Comparison of ENCODE assay signal across 5 mouse cellular contexts in genomic region chr12:48853356-48853755, GRCm38 (mm10).
A peak's percentile ranks its signal among the peaks of the same experiment; 100 is the strongest.
DNase-seq lines count a peak whose midpoint lies in the region; TF ChIP-seq lines count a peak whose summit lies in the region.
"Not testable (repeated sequence)": the region's sequence is repeated elsewhere in the genome, so short reads cannot be mapped to it uniquely, and the experiment has no call there.

No protein-coding gene starts in this region.

- TF ChIP-seq RAD21 in MEL (IDR thresholded peaks at IDR 0.05; ENCODE audit: low read depth, low read length) = not testable (repeated sequence)

- not testable (repeated sequence) for TF ChIP-seq POLR2A in MEL (IDR thresholded peaks at IDR 0.05; ENCODE audit: control insufficient read depth in 1 of 2, insufficient read depth in 1 of 2, low read depth in 1 of 2, low read length in 2 of 2, poor library complexity in 1 of 2)

- peaks cover 0 to 15% of the 10 kb centered on the region in 2 experiments; a peak in 2 of 4 replicates for H3K36me3 ChIP-seq in MEL (ENCODE audit: control insufficient read depth in 1 of 2, insufficient read depth in 2 of 2, low read length in 2 of 2)

- not testable (repeated sequence) for H3K4me1 ChIP-seq in MEL (ENCODE audit: control insufficient read depth in 1 of 2, insufficient read depth in 2 of 2, low read length in 2 of 2)

- DNase-seq in ES-CJ7 (ENCODE audit: low read depth, low spot score) (peak; percentile 3), MEL (ENCODE audit: low read depth, low spot score) (peak; percentile 56), MEL-GATA-1-ER (ENCODE audit: extremely low read depth, low read depth) (peak; percentile 57), R1 (ENCODE audit: low read depth, low spot score) (peak; percentile 67), ZHBTc4 (ENCODE audit: low read depth, low spot score) (peak; percentile 73)

- H3K9ac ChIP-seq in MEL (ENCODE audit: control insufficient read depth, low read depth, low read length, poor library complexity, severe bottlenecking) = not testable (repeated sequence)

- peak overlapping the region; percentile 94 for H3K27ac ChIP-seq in MEL (ENCODE audit: control insufficient read depth, low read depth, low read length)

- 0 out of 4 replicates have a peak, but pooled peaks of 1 of the 2 experiments have one; percentile 26 for TF ChIP-seq EP300 in MEL (IDR thresholded peaks at IDR 0.05; ENCODE audit: low read depth in 1 of 2, low read length in 2 of 2)

- not testable (repeated sequence) for TF ChIP-seq CTCF in MEL (IDR thresholded peaks at IDR 0.05 in 2 of 3, conservative IDR thresholded peaks at IDR 0.05 in 1 of 3; ENCODE audit: control insufficient read depth in 1 of 3, insufficient read depth in 1 of 3, low read depth in 2 of 3, low read length in 3 of 3, poor library complexity in 1 of 3, severe bottlenecking in 1 of 3)

- not testable (repeated sequence) for H3K4me3 ChIP-seq in MEL (ENCODE audit: control insufficient read depth in 1 of 2, insufficient read depth in 1 of 2, low read depth in 2 of 2, low read length in 2 of 2)

- not testable (repeated sequence) for H3K9me3 ChIP-seq in MEL (replicated peaks; ENCODE audit: insufficient read depth, low read length)

- not testable (repeated sequence) for H3K79me2 ChIP-seq in MEL (ENCODE audit: control insufficient read depth, insufficient read depth, low read length, poor library complexity)

- H3K27me3 ChIP-seq in MEL (ENCODE audit: control insufficient read depth in 1 of 2, insufficient read depth in 2 of 2, low read length in 2 of 2) = not testable (repeated sequence)

TF ChIP-seq in MEL, 35 proteins besides CTCF, POLR2A, EP300 and RAD21:
- TF ChIP-seq ETS1 (IDR thresholded peaks at IDR 0.05; ENCODE audit: low read depth, low read length) (peak; percentile 8; the same call in 1 of the 2 replicates), RCOR1 (IDR thresholded peaks at IDR 0.05; ENCODE audit: low read depth, low read length) (0 out of 2 replicates have a peak, but pooled peaks have one; percentile 12)

Comparison
In these comparisons a context has a peak if more than half of its experiments do, and no peak if none do; other contexts are left out.
1. DNase-seq: peak in every context shown above with its lines; median percentile 73 in ZHBTc4; 67 in R1; 57 in MEL-GATA-1-ER; 56 in MEL; 3 in ES-CJ7.